Mouse (Mus musculus) MEL (cell line): Measurements from ENCODE around the gene Tmtc1.

Experiments
- CTCF ChIP-seq, 3 experiments: IDR thresholded peaks in 2 of 3; conservative IDR thresholded peaks in 1 of 3; 2 replicates each; pipeline ENCODE4 v1.5.1; 2011 to 2012; ENCODE audit warnings: low read length in 3 of 3, low read depth in 2 of 3, mild to moderate bottlenecking in 2 of 3, improper control_type of control experiment in 1 of 3, inconsistent platforms in 1 of 3, mixed read lengths in 1 of 3, moderate library complexity in 1 of 3; ENCODE audit not compliant: control insufficient read depth in 1 of 3, insufficient read depth in 1 of 3, poor library complexity in 1 of 3, severe bottlenecking in 1 of 3
- EP300 ChIP-seq, 2 experiments: IDR thresholded peaks; 2 replicates each; pipeline ENCODE4 v1.6.1; 2011; ENCODE audit warnings: improper control_type of control experiment in 2 of 2, low read length in 2 of 2, low read depth in 1 of 2, mild to moderate bottlenecking in 1 of 2
- GATA1 ChIP-seq: IDR thresholded peaks from 2 replicates; pipeline ENCODE4 v1.6.1; 2011; ENCODE audit warnings: low read depth, low read length, improper control_type of control experiment
- HCFC1 ChIP-seq: IDR thresholded peaks from 2 replicates; pipeline ENCODE4 v1.6.1; 2012; ENCODE audit warnings: low read depth, mild to moderate bottlenecking, inconsistent platforms, low read length, improper control_type of control experiment, moderate library complexity
- MAX ChIP-seq: IDR thresholded peaks from 2 replicates; pipeline ENCODE4 v1.6.1; 2011; ENCODE audit warnings: low read length, improper control_type of control experiment
- MEF2A ChIP-seq: IDR thresholded peaks from 2 replicates; pipeline ENCODE4 v1.6.1; 2014; ENCODE audit warnings: low read depth, mild to moderate bottlenecking, inconsistent platforms, low read length, improper control_type of control experiment; ENCODE audit not compliant: poor library complexity, insufficient replicate concordance, severe bottlenecking; ENCODE audit errors: extremely low read depth
- POLR2A ChIP-seq, 2 experiments: IDR thresholded peaks; 2 replicates each; pipeline ENCODE4 v1.6.1; 2011 to 2012; ENCODE audit warnings: low read length in 2 of 2, mild to moderate bottlenecking in 2 of 2, control low read depth in 1 of 2, improper control_type of control experiment in 1 of 2, low read depth in 1 of 2, moderate library complexity in 1 of 2; ENCODE audit not compliant: control insufficient read depth in 1 of 2, insufficient read depth in 1 of 2, poor library complexity in 1 of 2
- RCOR1 ChIP-seq: IDR thresholded peaks from 2 replicates; pipeline ENCODE4 v1.6.1; 2012; ENCODE audit warnings: low read depth, mild to moderate bottlenecking, inconsistent platforms, low read length, improper control_type of control experiment

GRCm38 (mm10) chr6:148342191-148342590 is 102.0 kb downstream of the Tmtc1 start:
- TF ChIP-seq GATA1 (no peak), EP300 (IDR thresholded peaks at IDR 0.05; ENCODE audit: low read depth in 1 of 2, low read length in 2 of 2) (no peak), MEF2A (no peak), CTCF (IDR thresholded peaks at IDR 0.05 in 2 of 3, conservative IDR thresholded peaks at IDR 0.05 in 1 of 3; ENCODE audit: control insufficient read depth in 1 of 3, insufficient read depth in 1 of 3, low read depth in 2 of 3, low read length in 3 of 3, poor library complexity in 1 of 3, severe bottlenecking in 1 of 3) (no peak), RCOR1 (no peak), HCFC1 (no peak), POLR2A (IDR thresholded peaks at IDR 0.05; ENCODE audit: control insufficient read depth in 1 of 2, insufficient read depth in 1 of 2, low read depth in 1 of 2, low read length in 2 of 2, poor library complexity in 1 of 2) (no peak), MAX (no peak)
